Mouse (Mus musculus): ENCODE data around the gene Ptprn. TPM values are rescaled to one million over a fixed set of nuclear protein-coding genes. Genes with fewer than 3 reads are reported as not detected.

Ptprn gene
- total RNA-seq, 2 experiments from 2014 or later: 0.41 to 0.43 TPM

DNA sequence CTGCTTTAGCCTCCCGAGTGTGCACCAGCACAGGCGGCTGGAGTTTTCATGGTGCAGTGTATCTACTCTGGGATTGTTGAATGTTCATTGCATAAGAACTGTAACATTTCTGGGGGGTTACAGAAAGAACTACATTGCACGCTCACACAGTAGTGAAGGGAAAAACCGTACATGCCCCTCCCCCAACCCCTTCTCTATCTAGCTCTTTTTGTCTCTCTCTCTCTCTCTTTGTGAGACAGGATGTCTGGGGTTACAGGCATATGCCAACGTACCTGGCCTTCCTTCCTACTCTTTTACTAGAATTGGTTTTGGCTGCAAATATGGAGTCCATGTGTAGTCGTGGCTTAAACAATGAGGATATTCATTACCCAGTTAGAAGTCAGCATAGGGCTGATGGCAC is 41.4 kb downstream of the Ptprn start:
- DNase-seq: no peak

DNA sequence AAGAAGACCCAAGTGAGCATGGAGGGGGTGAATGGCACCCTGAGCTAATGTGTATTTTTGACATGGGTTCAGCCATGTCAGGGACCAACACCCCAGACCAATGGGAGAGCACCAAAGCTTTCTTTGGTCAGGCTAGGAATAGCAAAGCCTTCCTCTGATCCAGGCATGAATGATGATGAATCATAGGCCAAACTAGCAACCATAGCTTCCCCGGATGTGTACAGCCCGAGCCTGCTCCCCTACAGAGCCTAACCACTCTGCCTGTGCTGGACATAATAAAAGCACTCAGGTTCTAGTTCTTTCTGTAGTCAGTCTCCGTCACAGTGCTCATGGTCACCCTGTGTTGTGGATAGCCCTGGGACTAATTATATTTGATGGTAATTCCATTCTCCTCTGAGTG is 42.8 kb downstream of the Ptprn start:
- no peak for DNase-seq

DNA sequence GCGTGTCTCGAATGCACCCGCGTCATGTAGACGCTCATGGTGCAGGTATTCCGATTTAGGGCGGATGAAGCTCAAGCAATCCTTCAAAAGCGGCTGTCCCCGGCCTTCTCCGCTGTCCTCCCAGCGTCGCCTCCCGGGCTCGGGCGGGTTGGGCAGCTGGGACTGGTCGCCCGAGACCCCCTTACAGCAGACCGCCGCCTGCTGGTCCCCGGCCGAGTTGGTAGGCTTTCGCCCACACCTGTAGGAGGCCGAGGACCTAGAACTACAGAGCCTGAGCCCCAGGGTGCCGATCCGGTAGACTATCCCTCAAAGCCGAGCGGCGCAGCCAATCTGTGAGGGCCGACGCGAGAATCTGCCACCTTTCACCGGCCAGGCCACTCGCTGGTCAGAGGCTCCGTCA is 44.8 kb downstream of the Ptprn start, which contains the start of gene Tuba4a:
Gene Tuba4a (minus strand): TSS at position 335 of the 400 bp plus-strand sequence.
- peak; percentile 50 for DNase-seq

DNA sequence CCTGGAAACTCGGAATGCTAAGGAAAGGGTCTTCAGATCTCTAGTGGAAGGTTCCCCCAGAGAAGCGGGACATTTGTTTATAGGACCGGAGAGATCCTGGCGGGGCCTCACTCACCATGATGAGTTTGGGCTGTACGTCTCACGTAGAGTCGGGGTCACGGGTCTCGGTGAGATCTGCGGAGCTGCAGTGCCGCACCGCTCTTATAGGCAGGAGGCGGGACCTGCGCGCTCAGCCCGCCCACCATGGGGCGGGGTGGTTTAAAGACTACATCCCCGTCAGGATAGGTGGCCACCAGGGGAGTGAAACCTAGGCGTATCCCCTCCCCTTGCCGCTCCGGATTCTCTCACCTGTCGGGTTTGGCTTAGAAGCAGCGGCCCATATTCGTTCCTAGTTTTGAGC is 45.2 kb downstream of the Ptprn start:
- peak; percentile 91 for DNase-seq

DNA sequence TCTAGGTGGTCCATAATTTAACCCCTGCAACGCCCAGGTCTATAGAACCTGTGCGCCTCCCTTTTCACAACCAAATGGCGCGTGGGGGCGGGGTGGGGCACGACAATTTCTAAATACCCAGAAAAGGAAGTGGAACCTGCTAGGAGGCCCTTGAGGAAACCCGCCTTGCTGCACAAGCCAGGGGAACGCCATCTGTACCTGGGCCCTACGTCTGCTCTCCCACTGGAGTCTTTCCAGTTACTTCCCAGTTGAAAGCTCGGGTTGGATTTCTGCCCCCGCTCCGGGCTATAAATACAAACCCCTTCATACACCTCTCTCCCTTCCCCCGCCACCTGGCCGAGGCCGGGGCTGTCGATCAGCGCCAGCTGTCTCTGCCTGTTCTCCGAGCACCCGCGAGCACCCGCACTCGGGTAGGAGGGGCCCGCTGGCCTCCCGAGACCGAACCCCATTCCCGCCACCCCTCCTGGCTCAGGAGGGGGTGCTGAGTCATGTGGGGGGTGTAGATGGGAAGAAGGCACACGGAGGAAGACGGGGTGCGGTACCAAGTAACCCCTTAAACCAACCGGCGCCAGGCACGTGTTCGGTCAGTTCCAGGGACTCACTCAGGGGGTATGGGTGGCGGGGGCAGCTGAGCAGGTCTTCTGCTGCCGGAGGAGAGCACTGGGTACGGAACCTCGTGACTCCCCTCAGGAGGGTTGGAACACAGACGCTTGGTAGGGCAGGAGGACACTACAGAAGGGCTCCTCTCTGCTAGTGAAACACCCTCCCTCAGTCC is 45.9 kb downstream of the Ptprn start:
- DNase-seq: peak; percentile 78

DNA sequence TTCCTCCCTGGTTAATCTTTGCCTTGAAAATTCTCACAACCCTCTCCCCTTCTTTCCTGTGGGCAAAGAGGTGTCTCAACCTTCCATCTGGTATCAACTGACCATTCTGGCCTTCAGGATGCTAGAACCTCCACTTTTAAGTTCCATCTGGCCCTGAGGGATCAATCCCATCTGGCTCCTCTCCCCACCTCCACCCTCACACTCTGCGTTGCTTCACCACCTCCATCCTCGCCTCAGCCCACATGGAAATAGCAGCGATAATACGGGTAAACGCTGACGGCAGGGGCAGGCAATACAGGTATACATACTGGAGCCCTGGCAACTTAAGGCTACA is 46.4 kb downstream of the Ptprn start:
- no peak for DNase-seq

DNA sequence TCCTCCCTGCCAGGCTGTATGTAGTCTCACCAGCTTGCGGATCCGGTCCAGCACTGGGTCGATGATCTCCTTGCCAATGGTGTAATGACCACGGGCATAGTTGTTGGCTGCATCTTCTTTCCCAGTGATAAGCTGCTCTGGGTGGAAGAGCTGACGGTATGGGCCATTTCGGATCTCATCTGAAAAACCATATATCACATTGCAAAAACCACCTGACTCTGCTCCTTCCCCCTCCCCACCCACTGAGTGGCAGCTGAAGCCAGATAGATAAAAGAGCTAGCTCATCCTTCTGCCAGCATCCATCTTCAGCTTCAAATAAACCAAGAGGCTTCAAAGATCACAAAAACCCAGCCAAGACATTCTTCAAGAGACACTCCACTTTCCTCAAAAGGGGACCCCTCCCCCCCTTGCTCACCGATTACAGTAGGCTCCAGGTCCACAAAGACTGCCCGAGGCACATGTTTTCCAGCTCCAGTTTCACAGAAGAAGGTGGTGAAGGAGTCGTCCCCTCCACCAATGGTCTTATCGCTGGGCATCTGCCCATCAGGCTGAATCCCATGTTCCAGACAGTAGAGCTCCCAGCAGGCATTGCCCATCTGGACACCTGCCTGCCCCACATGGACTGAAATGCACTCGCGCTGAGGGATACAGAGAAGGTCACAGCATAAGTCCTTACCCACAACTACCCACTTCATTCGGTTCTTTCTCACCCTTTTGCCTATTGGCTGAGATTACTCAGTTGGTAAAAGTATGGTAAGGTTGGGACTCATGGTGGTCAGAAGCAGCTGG is 47.3 kb downstream of the Ptprn start:
- peak; percentile 59 for DNase-seq

DNA sequence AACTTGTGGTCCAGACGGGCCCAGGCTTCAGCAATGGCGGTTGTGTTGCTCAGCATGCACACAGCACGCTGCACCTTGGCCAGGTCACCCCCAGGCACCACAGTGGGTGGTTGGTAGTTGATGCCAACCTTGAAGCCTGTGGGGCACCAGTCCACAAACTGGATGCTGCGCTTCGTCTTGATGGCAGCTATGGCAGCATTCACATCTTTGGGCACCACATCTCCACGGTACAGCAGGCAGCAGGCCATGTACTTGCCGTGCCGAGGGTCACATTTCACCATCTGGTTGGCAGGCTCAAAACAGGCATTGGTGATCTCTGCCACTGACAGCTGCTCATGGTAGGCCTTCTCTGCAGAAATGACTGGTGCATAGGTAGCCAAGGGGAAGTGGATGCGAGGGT is 48.5 kb downstream of the Ptprn start:
- DNase-seq: no peak

DNA sequence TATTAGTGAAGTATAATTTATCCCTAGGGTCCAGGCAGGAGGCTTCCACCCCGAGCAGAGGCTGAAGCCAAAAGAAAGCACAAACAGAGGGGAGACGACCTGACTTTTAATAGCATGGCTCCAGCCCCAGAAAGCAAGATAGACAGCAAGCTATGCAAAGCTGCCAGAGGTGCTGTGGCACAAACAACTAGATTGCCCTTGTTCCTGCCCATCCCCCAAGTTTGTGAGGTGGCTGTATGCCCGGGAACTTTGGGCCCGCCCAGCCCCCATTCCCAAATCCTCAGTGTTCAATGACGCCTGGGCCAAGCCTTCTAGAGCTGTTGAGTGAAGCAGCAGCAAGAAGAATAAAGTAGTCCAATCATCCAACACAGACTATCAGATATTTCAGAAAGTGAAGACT is 49.4 kb downstream of the Ptprn start:
- DNase-seq: peak; percentile 85

DNA sequence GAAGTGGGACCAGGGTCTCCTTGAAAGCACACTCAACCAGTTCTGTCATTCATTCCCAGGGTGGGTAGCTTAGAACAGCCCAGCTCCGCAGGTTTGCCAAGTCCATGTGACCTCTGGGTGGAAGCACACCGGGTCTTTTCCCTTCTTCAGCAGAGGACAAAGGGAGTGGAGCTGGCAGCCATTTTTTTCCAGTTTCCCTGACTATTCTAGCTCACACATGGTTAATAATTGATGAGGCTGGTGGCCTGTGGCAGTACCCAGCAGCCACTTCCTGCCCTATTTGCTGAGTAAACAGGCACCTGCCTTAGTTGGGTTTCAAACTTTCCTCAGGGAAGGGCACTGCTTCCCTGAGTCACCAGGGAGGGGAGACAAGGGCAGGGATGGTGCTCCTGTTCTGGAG is 49.9 kb downstream of the Ptprn start:
- no peak for DNase-seq

DNA sequence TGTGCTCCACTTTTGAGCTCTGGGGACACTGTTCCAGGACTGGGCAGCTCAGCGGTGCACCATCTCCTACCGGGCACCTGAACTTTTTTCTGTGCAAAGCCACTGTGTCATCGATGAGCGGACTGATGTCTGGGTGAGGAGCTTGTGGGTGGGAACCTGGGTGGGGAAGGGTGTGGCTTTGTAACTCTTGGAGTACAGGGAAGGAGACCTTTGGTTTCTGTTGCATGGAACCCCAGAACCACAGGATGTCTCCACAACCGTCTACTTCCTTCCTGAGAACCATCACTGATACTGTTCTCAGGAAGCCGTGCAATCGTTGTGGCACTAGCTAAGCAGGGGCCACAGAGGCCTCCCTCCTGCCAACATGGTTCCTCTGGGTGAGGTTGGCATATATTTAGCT is 51.2 kb downstream of the Ptprn start:
- no peak for DNase-seq

DNA sequence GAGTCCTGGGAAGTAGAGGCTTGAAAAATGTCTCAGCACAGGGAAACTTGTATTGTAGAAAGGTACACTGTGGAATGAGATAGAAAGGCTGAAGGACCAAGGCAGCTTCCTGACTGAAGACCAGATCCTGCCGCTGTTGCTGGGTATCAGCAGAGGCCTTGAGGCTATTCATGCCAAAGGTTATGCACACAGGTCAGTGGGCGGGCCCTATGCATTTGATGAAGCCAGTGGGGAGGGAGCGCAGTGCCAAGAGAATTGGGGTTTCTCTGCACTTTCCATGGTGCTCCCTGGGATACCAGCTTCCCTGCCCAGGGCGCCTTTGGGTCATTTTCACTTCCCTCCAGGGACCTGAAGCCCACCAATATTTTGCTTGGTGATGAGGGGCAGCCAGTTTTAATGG is 51.8 kb downstream of the Ptprn start:
- DNase-seq: no peak

DNA sequence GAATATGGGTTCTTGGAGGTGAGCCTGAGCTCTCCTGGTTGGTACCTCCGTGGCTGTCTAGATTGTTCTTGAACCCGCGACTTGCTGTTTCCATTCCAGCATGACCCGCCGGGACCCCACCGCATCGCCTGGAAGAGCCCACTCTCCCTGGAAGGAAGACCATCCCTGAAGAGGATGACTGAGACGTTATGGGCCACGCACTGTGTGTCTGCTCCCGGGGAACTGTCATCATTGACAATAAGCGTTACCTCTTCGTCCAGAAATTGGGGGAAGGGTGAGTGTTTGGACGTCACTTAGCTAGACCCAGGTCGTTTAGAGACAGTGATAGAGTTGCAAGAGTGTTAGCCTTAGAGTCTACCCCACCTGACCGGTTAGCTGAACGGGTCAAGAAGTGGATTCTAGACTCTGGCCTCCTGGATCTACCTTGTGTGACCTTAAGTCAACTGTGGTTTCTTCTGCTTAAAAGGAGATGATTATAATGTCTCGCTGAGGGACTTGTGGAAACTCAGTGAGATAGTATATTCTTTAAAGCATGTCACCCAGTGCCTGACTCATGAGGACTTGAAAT is 53.1 kb downstream of the Ptprn start:
- no peak for DNase-seq

DNA sequence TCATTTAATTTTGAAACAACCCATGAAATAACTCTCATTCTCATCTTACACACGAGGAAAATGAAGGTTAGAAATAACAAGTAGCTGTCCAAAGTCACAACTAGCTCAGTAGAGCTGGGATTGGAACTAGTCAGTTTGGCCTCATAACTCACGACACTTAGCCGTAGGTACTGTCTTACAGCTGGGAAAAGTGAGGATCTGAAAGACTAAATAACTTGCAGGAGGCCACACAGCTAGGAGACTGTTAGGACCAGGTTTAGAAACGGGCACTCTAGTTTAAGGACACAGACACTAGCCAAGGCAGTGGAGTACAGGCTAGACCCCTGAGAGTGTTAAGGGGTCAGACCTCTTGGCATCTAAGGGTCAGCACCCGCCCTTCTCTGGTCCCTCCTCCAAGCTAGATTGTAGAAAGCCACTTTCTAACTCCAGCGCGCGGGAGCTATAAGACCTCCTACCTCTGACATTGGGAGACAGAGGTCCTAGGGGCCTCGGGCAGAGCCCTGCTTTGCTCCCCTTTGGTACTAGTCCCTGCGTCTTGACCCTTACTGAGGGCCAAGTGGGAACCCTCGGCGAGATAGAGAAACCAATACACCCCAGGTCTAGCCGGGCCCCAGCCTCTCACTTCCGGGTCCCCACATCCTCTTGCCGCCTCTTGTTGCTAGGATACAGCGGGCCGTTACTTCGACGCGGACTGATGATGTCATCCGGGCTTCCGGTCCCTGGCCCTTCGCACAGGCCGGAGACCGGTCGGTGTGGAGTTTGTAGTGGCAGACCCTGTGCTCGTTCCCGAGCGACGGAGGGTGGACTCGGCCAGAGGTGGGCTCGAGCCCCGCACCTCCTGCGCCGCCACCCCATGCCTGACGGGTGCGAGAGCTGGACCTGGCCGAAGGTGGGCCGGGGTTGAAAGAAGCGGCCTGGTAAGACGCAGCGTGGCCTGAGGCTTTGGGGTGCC is 53.9 kb downstream of the Ptprn start, which contains the start of the genes Glb1l and Stk16:
Gene Glb1l (minus strand): TSS at position 678 of the 952 bp plus-strand sequence.
Gene Stk16 (plus strand): TSS at position 703 of the 952 bp plus-strand sequence.
- DNase-seq: peak; percentile 97

DNA sequence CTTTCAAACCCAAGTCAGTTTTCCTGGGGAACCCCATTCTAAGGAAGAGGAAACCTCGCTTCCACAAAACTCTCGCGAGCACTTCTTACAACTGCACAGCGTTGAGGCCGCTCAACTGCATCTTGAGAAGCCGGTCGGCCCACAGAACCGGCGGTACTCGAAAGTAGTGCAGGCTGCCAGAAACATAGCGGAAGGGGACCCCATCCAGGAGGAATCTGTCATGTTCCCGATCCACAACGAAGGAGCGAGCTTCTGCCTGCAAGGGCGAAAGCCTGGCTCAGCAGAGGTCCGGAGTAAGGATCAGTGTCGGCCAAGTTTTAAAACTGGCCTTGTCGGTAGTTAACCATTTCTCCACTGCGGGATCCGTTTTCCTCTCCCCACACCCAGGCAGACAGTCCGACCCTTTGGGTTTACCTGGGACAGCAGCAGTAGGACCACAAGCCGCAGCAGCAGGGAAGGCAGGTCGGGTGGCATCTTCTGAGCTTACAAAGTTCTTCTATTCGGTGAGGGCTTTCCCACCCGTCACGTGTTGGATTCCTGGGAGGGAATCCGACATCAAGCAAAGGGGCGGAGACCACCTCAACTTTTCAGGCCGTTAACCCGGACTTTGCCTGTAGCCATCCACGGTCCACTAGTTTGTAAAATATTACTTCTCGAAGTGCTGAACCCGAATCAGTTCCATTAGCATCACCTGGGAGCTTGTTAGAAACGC is 55.2 kb downstream of the Ptprn start:
- peak; percentile 52 for DNase-seq

DNA sequence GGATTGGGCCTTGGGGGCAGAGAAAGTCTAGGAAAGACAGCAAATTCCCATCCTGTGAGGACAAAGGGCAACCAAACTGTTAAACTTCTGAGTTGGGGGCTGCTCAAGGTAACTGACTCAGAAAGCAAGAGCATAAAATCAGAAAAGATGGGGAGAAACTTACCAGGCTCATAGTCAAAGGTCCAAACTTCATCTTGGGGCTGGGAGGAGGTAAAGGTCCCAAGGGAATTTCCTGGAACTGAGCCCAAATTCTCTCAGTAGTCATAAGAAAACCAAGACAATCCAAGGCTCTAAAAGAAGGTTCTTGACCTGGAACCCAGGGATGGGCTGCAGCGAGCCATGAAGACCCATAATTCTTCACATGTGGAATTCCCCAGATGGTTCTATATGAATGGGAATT is 63.1 kb downstream of the Ptprn start:
- DNase-seq: no peak

Small RNA genes lying within 50 kb of the gene (microRNA-seq; reads per million reads assigned to microRNA genes)
- 0 reads per million in 2 experiments for gene Gm27943

Other genes with a start within 250 kb of the Ptprn start
- 1 to 10 TPM; 2.3 to 3.1 TPM for gene Nhej1, start 139.3 kb downstream of the Ptprn start, total RNA-seq (2021)
- gene Slc23a3, start 130.6 kb downstream of the Ptprn start, total RNA-seq (2021): 1 to 10 TPM; 1.2 to 1.3 TPM
- 10 to 100 TPM; 27.9 to 35.0 TPM for gene Cnppd1, start 121.8 kb downstream of the Ptprn start, total RNA-seq (2021)
- 10 to 100 TPM; 34.1 to 37.5 TPM for gene Retreg2, start 121.7 kb downstream of the Ptprn start, total RNA-seq (2021)
- gene Zfand2b, start 95.9 kb downstream of the Ptprn start, total RNA-seq (2021): 10 to 100 TPM; 17.3 to 20.6 TPM
- gene Abcb6, start 84.1 kb downstream of the Ptprn start, total RNA-seq (2021): 10 to 100 TPM; 20.0 to 24.1 TPM
- 10 to 100 TPM; 10.0 to 12.0 TPM for gene Ankzf1, start 72.4 kb downstream of the Ptprn start, total RNA-seq (2021)
- 10 to 100 TPM; 39.7 to 40.7 TPM for gene Atg9a, start 72.3 kb downstream of the Ptprn start, total RNA-seq (2021)
- gene Glb1l, start 53.7 kb downstream of the Ptprn start, total RNA-seq (2021): 10 to 100 TPM; 10.7 to 12.7 TPM
- 10 to 100 TPM; 65.6 to 67.0 TPM for gene Stk16, start 53.7 kb downstream of the Ptprn start, total RNA-seq (2021)
- 100 to 1,000 TPM; 371 to 462 TPM for gene Tuba4a, start 44.6 kb downstream of the Ptprn start, total RNA-seq (2021)
- gene A630095N17Rik, start 32.4 kb downstream of the Ptprn start, total RNA-seq (2021): not detected
- 10 to 100 TPM; 46.4 to 49.2 TPM for gene Dnajb2, start 28.1 kb downstream of the Ptprn start, total RNA-seq (2021)
- not detected for gene Resp18, start 13.9 kb upstream of the Ptprn start, total RNA-seq (2021)
- gene Dnpep, start 53.5 kb upstream of the Ptprn start, total RNA-seq (2021): 10 to 100 TPM; 89.5 to 89.8 TPM
- 100 to 1,000 TPM; 742 to 747 TPM for gene Des, start 95.8 kb upstream of the Ptprn start, total RNA-seq (2021)
- gene Speg, start 110.8 kb upstream of the Ptprn start, total RNA-seq (2021): 100 to 1,000 TPM; 121 to 123 TPM
- gene Gmppa, start 171.4 kb upstream of the Ptprn start, total RNA-seq (2021): 10 to 100 TPM; 41.1 to 41.4 TPM
- not detected for gene Asic4, start 185.9 kb upstream of the Ptprn start, total RNA-seq (2021)
- 10 to 100 TPM; 38.0 to 38.7 TPM for gene Chpf, start 214.8 kb upstream of the Ptprn start, total RNA-seq (2021)
- gene Tmem198, start 215.0 kb upstream of the Ptprn start, total RNA-seq (2021): 1 to 10 TPM in 1 of 2 experiments, under 1 TPM in 1; 0.55 to 1.1 TPM
- 100 to 1,000 TPM; 196 to 210 TPM for gene Obsl1, start 241.9 kb upstream of the Ptprn start, total RNA-seq (2021)
- gene Inha, start 242.6 kb upstream of the Ptprn start, total RNA-seq (2021): 10 to 100 TPM in 1 of 2 experiments, 1 to 10 TPM in 1; 10.0 to 10.3 TPM

Measured in heart, postnatal 4 days (tissue).